Mouse (Mus musculus): ENCODE measurements at regions not wholly inside any gene's neighbourhood (a gene's known extent, or its start where the extent isn't known, plus 50 kb on each side); places are given as distances from the start of the nearest gene placed in this dataset.

DNA sequence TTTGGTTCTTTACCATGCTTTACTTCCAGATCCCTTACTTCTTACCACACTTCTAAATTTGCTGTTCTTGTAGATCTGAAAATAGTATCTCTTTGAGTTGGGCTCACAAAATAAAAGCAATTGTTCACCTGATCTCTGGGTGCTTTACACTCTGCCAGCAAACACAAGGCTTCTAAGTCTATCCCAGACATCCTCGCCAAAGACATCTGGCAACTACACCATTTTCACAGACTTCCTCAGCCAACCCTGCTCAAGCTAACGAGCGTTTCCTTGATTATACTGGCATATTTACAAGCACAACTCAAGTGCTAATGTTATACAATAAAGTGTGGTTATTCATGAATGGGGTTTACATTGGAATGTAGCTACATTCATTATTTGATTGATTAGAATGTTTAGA is 56.8 kb upstream of the Gm6657 start:
- no peak for DNase-seq (ENCODE audit: low spot score)

DNA sequence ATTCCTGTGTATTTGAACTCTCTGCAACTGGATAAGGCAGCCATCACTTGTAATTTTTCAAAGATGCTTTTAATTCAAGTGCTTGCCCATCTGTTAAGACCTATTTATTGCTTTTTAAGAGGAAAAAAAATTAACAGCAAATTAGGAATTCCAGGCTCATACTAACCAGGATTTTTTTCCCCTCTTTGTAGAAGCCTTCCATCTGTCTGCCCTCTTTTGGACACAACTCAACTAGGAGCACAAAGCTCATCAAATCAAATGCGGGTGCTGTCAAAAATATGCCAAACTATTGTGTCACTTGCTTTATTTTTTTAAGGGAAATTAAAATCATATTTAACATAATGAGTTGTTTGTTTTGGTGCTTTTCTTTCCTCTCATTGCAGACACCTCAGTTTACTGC is 55.6 kb upstream of the Gm6657 start:
- Histone ChIP-seq H3K27me3 (ENCODE audit: control insufficient read depth, insufficient read depth, low read length) (no peaks in the 10 kb centered on the region), H3K27ac (replicated peaks; ENCODE audit: low read depth, low read length) (no peak overlapping the region), H3K4me1 (ENCODE audit: control insufficient read depth, insufficient read depth, low read length) (no peaks in the 10 kb centered on the region), H3K36me3 (replicated peaks; ENCODE audit: control insufficient read depth, insufficient read depth, low read depth, low read length) (no peaks in the 10 kb centered on the region), H3K9ac (replicated peaks; ENCODE audit: low read length) (no peak overlapping the region), H3K4me3 (ENCODE audit: low read depth, low read length) (no peak overlapping the region), H3K9me3 (replicated peaks; ENCODE audit: control insufficient read depth, low read length) (no peaks in the 10 kb centered on the region), H3K4me2 (ENCODE audit: low read depth, low read length) (no peak overlapping the region)
- DNase-seq (ENCODE audit: low spot score) (no peak), ATAC-seq (replicated peaks; ENCODE audit: insufficient number of reproducible peaks, low FRiP score, low TSS enrichment, low read depth) (no peak)
- 91% methylated on average over 1 of the region's 1 CpGs for WGBS

More for the DNA sequence above, 56.8 kb upstream of the Gm6657 start:
- 81% methylated on average over 3 of the region's 3 CpGs for WGBS
- ATAC-seq (replicated peaks; ENCODE audit: insufficient number of reproducible peaks, low FRiP score, low TSS enrichment, low read depth) = no peak
- Histone ChIP-seq H3K4me3 (ENCODE audit: low read depth, low read length) (no peak overlapping the region), H3K9ac (replicated peaks; ENCODE audit: low read length) (no peak overlapping the region), H3K27me3 (ENCODE audit: control insufficient read depth, insufficient read depth, low read length) (no peaks in the 10 kb centered on the region), H3K36me3 (replicated peaks; ENCODE audit: control insufficient read depth, insufficient read depth, low read depth, low read length) (no peaks in the 10 kb centered on the region), H3K9me3 (replicated peaks; ENCODE audit: control insufficient read depth, low read length) (no peaks in the 10 kb centered on the region), H3K4me1 (ENCODE audit: control insufficient read depth, insufficient read depth, low read length) (no peaks in the 10 kb centered on the region), H3K27ac (replicated peaks; ENCODE audit: low read depth, low read length) (no peak overlapping the region), H3K4me2 (ENCODE audit: low read depth, low read length) (no peak overlapping the region)
